Comparison of ENCODE assay signal across 23 mouse cellular contexts in the genomic region with DNA sequence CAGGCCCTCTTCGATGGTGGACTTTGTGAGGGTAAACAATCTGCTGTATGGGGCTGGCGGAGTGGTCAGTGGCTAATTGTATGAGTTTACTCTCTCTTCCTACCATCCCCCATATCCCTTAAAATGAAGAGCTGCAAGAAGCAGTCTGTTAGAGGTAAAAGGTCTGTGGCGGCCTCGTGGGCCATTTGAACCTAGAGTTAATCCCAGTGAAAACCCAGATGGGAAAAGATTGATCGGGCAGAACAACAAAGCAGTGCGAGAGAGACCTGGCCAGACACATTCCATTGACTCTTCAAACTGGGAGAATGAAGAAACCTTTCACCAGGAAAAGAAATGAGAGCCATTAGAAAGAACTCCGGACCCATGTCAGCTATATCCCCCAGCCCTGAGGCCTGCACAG. TPM values are rescaled to one million over a fixed set of nuclear protein-coding genes. Genes with fewer than 3 reads are reported as not detected.
A peak's percentile ranks its signal among the peaks of the same experiment; 100 is the strongest.
DNase-seq lines count a peak whose midpoint lies in the region; ATAC-seq lines count a peak whose summit lies in the region.
"Had no signal": no experiment of that assay in that cellular context is flagged by ENCODE, and none has a peak within 500 bp of the region (broad histone marks: within the 10 kb centered on the region; RNA-seq: fewer than 3 reads in every experiment).

No protein-coding gene starts in this region.

- H3K27ac ChIP-seq in forebrain, embryonic 11.5 days (ENCODE audit: low read depth, low read length) = no peak overlapping the region
- no peak overlapping the region for H3K27ac ChIP-seq in forebrain, embryonic 10.5 days
- H3K27ac ChIP-seq in kidney, embryonic 14.5 days (ENCODE audit: low read depth, low read length) = peak overlapping the region; percentile 78
- H3K27ac ChIP-seq in limb, embryonic 13.5 days = 0 out of 2 replicates have a peak overlapping the region, but pooled peaks have one; percentile 10
- H3K27ac ChIP-seq in limb, embryonic 10.5 days = no peak overlapping the region
- H3K27ac ChIP-seq: embryonic facial prominence, embryonic 15.5 days; forebrain, embryonic 12.5 days; heart, adult 2 months; hindbrain, embryonic 10.5 days; hindbrain, embryonic 14.5 days had no signal

- peak; percentile 17 for DNase-seq in forebrain, embryonic 11.5 days (ENCODE audit: low spot score)
- no peak for DNase-seq in forebrain, embryonic 10.5 days (ENCODE audit: extremely low spot score, low spot score)
- DNase-seq in kidney, postnatal 36 days = no peak
- DNase-seq in limb, embryonic 10.5 days (ENCODE audit: low spot score) = no peak
- no peak for DNase-seq in embryo, embryonic 9.5 days (ENCODE audit: extremely low spot score)
- DNase-seq: adrenal gland, adult 8-10 months; adrenal gland, postnatal 36 days; B cell, adult 2 months; cerebellum, adult 2 months; cerebellum, postnatal 10 days; gastrocnemius, postnatal 10 days; heart, adult 2 months had no signal

- no peak overlapping the region for H3K4me2 ChIP-seq in forebrain, embryonic 11.5 days (ENCODE audit: low read depth, low read length, severe bottlenecking)
- H3K4me2 ChIP-seq in kidney, embryonic 14.5 days (replicated peaks; ENCODE audit: low read depth, low read length) = no peak overlapping the region; the same call in 1 of the 2 replicates
- no peak overlapping the region for H3K4me2 ChIP-seq in limb, embryonic 13.5 days (replicated peaks)
- H3K4me2 ChIP-seq: embryonic facial prominence, embryonic 15.5 days; forebrain, embryonic 12.5 days; heart, embryonic 12.5 days; hindbrain, embryonic 14.5 days had no signal

- no peak overlapping the region for H3K4me3 ChIP-seq in forebrain, embryonic 11.5 days (ENCODE audit: low read depth, low read length)
- no peak overlapping the region for H3K4me3 ChIP-seq in forebrain, embryonic 10.5 days
- H3K4me3 ChIP-seq in kidney, embryonic 14.5 days (ENCODE audit: low read length) = no peak overlapping the region
- H3K4me3 ChIP-seq in limb, embryonic 13.5 days = no peak overlapping the region
- H3K4me3 ChIP-seq in limb, embryonic 10.5 days = no peak overlapping the region
- H3K4me3 ChIP-seq: embryonic facial prominence, embryonic 15.5 days; erythroblast, embryonic 14.5 days; forebrain, embryonic 12.5 days; heart, adult 2 months; heart, embryonic 12.5 days; hindbrain, embryonic 10.5 days had no signal

- H3K36me3 ChIP-seq in forebrain, embryonic 11.5 days (ENCODE audit: control insufficient read depth, insufficient read depth, low read length) = no peaks in the 10 kb centered on the region
- no peaks in the 10 kb centered on the region for H3K36me3 ChIP-seq in forebrain, embryonic 10.5 days (replicated peaks)
- H3K36me3 ChIP-seq in kidney, embryonic 14.5 days (ENCODE audit: control insufficient read depth, insufficient read depth, low read length) = no peaks in the 10 kb centered on the region
- H3K36me3 ChIP-seq in limb, embryonic 13.5 days = no peaks in the 10 kb centered on the region
- H3K36me3 ChIP-seq in limb, embryonic 10.5 days = no peaks in the 10 kb centered on the region
- H3K36me3 ChIP-seq: embryonic facial prominence, embryonic 15.5 days; forebrain, embryonic 12.5 days; G1E; heart, embryonic 12.5 days; hindbrain, embryonic 10.5 days had no signal

- ATAC-seq in forebrain, embryonic 11.5 days (replicated peaks; ENCODE audit: low FRiP score) = no peak
- ATAC-seq in kidney, embryonic 14.5 days (ENCODE audit: low FRiP score, low TSS enrichment) = peak; percentile 46; the same call in 1 of the 2 replicates
- ATAC-seq in limb, embryonic 13.5 days (ENCODE audit: low FRiP score, low read depth) = no peak
- ATAC-seq: CD4-positive, CD25-positive, alpha-beta regulatory T cell, adult 4 months; forebrain, embryonic 16.5 days had no signal

- 81% methylated on average over 7 of the region's 7 CpGs for WGBS in forebrain, embryonic 11.5 days
- 85% methylated on average over 7 of the region's 7 CpGs for WGBS in forebrain, embryonic 10.5 days
- WGBS in kidney, embryonic 14.5 days = 70% methylated on average over 7 of the region's 7 CpGs
- 78% methylated on average over 7 of the region's 7 CpGs for WGBS in limb, embryonic 13.5 days
- 85% methylated on average over 7 of the region's 7 CpGs for WGBS in limb, embryonic 10.5 days

- no peaks in the 10 kb centered on the region for H3K9me3 ChIP-seq in forebrain, embryonic 11.5 days (ENCODE audit: control insufficient read depth, low read length)
- H3K9me3 ChIP-seq in forebrain, embryonic 10.5 days = no peaks in the 10 kb centered on the region
- H3K9me3 ChIP-seq in kidney, embryonic 14.5 days (ENCODE audit: control insufficient read depth, low read length) = no peaks in the 10 kb centered on the region
- no peaks in the 10 kb centered on the region for H3K9me3 ChIP-seq in limb, embryonic 13.5 days
- H3K9me3 ChIP-seq in limb, embryonic 10.5 days (replicated peaks) = no peaks in the 10 kb centered on the region
- H3K9me3 ChIP-seq: embryonic facial prominence, embryonic 15.5 days; forebrain, embryonic 12.5 days; heart, embryonic 12.5 days; hindbrain, embryonic 10.5 days had no signal

- H3K27me3 ChIP-seq in forebrain, embryonic 11.5 days (ENCODE audit: control insufficient read depth, insufficient read depth, low read length) = no peaks in the 10 kb centered on the region
- H3K27me3 ChIP-seq in forebrain, embryonic 10.5 days (ENCODE audit: poor library complexity, severe bottlenecking) = no peaks in the 10 kb centered on the region
- no peaks in the 10 kb centered on the region for H3K27me3 ChIP-seq in kidney, embryonic 14.5 days (ENCODE audit: control insufficient read depth, insufficient read depth, low read length)
- H3K27me3 ChIP-seq in limb, embryonic 13.5 days = no peaks in the 10 kb centered on the region
- H3K27me3 ChIP-seq in limb, embryonic 10.5 days (ENCODE audit: low read depth, poor library complexity, severe bottlenecking) = no peaks in the 10 kb centered on the region
- H3K27me3 ChIP-seq: embryonic facial prominence, embryonic 15.5 days; forebrain, embryonic 12.5 days; heart, embryonic 12.5 days had no signal

- no peak overlapping the region for H3K9ac ChIP-seq in forebrain, embryonic 11.5 days (ENCODE audit: low read length)
- no peak overlapping the region for H3K9ac ChIP-seq in kidney, embryonic 14.5 days (ENCODE audit: low read depth, low read length)
- H3K9ac ChIP-seq in limb, embryonic 13.5 days = no peak overlapping the region
- H3K9ac ChIP-seq: embryonic facial prominence, embryonic 15.5 days; forebrain, embryonic 12.5 days; heart, embryonic 12.5 days; hindbrain, embryonic 14.5 days had no signal

- no peaks in the 10 kb centered on the region for H3K4me1 ChIP-seq in forebrain, embryonic 11.5 days (replicated peaks; ENCODE audit: control insufficient read depth, insufficient read depth, low read length)
- no peaks in the 10 kb centered on the region for H3K4me1 ChIP-seq in forebrain, embryonic 10.5 days
- H3K4me1 ChIP-seq in kidney, embryonic 14.5 days (ENCODE audit: control insufficient read depth, insufficient read depth, low read length) = no peaks in the 10 kb centered on the region
- H3K4me1 ChIP-seq in limb, embryonic 13.5 days = no peaks in the 10 kb centered on the region
- no peaks in the 10 kb centered on the region for H3K4me1 ChIP-seq in limb, embryonic 10.5 days
- H3K4me1 ChIP-seq: embryonic facial prominence, embryonic 15.5 days; forebrain, embryonic 12.5 days; hindbrain, embryonic 10.5 days had no signal

RNA-seq across cellular contexts. Expression of gene Rin2, which starts 11.1 kb away (rescaled TPM):
- polyA plus RNA-seq in forebrain, embryonic 11.5 days (2014; fragmentation: Nextera tagmentation; extraction: Ambion mirVana) = 12.4 and 12.7 TPM in 2 replicates
- 10.1 and 11.0 TPM in 2 replicates for polyA plus RNA-seq in forebrain, embryonic 10.5 days (2016; fragmentation: Nextera tagmentation; extraction: Ambion mirVana)
- polyA plus RNA-seq in kidney, embryonic 14.5 days (2014; fragmentation: Nextera tagmentation; extraction: Ambion mirVana) = 21.3 and 36.3 TPM in 2 replicates
- polyA plus RNA-seq in limb, embryonic 13.5 days (2015; fragmentation: Nextera tagmentation; extraction: Ambion mirVana) = 53.1 and 53.5 TPM in 2 replicates
- polyA plus RNA-seq in limb, embryonic 10.5 days (2016; fragmentation: Nextera tagmentation; extraction: Ambion mirVana) = 6.3 and 11.8 TPM in 2 replicates
- polyA plus RNA-seq: G1E had no signal

Comparison
In these comparisons a context has a peak if more than half of its experiments do, and no peak if none do; other contexts are left out.
1. H3K27ac ChIP-seq: peak in kidney, embryonic 14.5 days (single experiment) and limb, embryonic 13.5 days (single experiment); none in forebrain, embryonic 11.5 days (single experiment), forebrain, embryonic 10.5 days (single experiment) and limb, embryonic 10.5 days (single experiment).